Mouse (Mus musculus): ENCODE data around the gene Clic1.

DNA sequence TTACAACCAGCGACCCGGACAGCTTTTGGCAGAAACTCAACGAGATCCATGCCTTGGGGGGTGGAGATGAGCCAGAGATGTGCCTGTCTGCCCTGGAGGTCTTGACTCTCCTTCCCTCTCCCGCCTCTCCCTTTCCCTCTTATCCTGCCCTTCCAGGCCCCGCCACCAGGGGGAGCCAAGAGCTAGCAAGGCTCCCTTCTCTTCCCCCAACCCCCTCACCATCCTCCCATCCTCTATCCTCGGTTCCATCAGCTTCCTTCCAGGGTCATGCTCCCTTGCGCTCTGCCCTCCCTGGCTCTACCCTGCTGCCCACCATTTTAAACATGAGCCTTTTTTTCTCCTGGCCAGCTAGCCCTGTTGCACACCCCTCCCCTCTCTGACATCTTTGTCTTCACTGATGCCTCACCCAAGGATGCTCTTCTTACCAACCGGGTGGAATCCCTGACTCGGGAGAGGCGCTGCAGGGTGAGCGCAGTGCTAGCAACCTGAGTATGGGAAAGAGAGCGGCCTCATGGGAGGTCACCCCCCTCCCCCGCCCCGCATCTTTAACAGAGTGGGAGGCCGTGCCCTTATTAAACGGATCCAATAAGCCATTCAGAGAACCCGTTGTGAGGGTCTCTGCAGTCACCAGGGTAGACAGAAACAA, 28.5 kb upstream of the Clic1 start:
- TF ChIP-seq CTCF (IDR thresholded peaks at IDR 0.05; ENCODE audit: borderline replicate concordance, extremely low read depth, insufficient read depth, insufficient read length) (peak; percentile 97), POLR2A (IDR thresholded peaks at IDR 0.05; ENCODE audit: borderline replicate concordance, extremely low read depth, insufficient read depth, insufficient read length, poor library complexity, severe bottlenecking) (no peak)

Data from brain, embryonic 14.5 days (tissue).